Mouse (Mus musculus) heart, adult 2 months (tissue): Measurements from ENCODE around the gene Crtc2.

ENCODE experiments used
- CTCF ChIP-seq: fragments of 200-600 bp; IDR thresholded peaks from 2 replicates; pipeline ENCODE4 v1.8.1; 2022; ENCODE audit warnings: antibody characterized with exemption, mild to moderate bottlenecking, moderate library complexity
- POLR2A ChIP-seq: fragments of 200-500 bp; IDR thresholded peaks from 2 replicates; pipeline ENCODE4 v1.6.1; 2011; ENCODE audit warnings: mild to moderate bottlenecking, low read depth, low read length, control low read depth; ENCODE audit not compliant: insufficient read depth

GRCm38 (mm10) chr3:90294651-90295050 is 40.7 kb downstream of the Crtc2 start:
- TF ChIP-seq CTCF (no peak), POLR2A (no peak)
